Mouse (Mus musculus): ENCODE results near the gene Zdhhc19.

The Zdhhc19 gene

DNA sequence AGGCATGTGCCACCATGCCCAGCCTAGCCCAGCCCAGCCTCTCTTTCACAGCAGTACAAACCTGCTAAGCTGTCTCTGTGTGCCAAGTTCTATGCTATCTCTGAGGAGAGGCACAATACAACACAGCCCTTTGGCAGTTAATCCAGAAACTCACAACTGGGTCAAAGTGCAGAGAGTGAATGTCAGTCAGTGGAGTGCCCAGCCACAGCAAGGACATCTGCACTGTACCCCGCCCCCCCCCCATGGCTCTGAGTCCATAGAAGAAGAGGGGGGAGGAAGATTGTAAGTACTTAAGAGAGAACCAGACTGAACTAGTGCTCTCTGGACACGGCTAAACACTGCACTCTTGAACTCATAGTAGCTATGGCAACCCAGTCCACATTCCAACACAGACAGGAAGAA is 55.3 kb downstream of the Zdhhc19 start:
- no peak for DNase-seq

DNA sequence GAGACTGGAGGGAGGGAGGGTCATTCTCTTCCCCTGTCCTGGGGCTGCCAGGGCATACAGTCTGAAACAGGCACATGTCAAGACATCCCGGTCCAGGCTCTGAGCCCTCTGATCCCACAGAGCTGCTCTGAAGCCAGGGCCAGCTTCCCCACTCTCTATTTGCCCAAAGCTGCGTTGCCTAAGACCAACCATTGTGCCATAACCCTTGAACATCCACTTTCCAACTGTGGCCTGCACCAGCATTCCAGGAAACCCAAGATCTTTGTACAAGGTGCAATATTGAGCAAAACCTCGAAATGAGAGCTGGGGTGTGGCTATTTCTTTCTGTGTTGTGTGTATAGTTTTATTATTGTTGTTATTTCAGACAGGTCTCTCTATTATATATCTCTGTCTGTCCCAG is 59.5 kb downstream of the Zdhhc19 start:
- DNase-seq, result no peak

DNA sequence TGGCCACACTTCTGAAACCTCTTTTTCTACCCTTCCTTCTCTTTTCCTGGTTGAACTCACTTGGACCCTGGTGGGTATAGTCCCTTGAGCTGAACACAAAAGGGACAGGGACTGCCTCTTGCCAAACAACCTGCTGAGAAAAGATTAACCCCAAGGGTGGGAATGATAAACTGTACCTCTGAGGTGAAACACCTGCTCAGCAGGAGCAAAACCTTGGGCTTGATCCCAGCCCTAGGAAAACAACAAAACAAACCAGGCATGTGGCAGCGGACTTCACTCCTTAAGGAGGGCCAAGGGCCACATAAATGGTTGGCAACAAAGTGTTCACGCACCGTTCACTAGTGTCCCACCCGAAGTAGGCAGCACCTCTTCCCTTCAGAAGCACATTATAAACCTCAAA is 63.4 kb downstream of the Zdhhc19 start:
- no peak for DNase-seq

DNA sequence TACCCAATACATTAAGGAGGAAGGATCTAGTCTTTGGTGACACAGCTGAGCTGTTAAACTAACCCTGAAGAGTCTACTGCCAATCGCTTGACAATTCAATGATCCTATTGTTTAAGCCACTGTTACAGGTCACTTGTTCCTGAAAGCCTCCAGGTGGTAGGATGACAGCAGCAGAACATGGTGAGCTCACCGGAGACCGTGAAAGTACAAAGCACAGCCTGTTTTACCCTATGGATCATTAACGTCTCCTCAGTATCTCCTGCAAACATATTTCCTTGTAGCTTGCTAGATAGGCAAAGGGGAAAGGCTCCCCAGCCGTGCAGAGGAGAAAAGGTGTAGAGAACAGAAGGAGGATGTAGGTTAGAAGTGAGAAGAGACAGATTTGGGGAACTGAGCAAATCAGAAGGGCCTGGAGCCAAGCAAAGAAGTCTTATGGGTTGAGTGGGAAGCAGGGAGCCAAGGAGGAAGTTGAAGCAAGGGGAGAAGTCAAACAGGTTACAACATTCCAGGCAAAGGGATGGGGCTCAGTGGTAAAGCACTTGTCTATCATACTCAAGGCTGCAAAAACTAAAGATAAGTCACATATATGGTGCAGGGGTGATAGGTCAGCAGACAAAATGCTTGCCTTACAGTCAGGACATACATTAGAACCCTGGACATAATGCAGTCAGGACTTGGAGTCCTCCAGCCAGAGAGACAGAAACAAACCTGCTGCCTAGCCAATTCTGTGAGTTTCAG is 67.2 kb downstream of the Zdhhc19 start:
- DNase-seq, result no peak

DNA sequence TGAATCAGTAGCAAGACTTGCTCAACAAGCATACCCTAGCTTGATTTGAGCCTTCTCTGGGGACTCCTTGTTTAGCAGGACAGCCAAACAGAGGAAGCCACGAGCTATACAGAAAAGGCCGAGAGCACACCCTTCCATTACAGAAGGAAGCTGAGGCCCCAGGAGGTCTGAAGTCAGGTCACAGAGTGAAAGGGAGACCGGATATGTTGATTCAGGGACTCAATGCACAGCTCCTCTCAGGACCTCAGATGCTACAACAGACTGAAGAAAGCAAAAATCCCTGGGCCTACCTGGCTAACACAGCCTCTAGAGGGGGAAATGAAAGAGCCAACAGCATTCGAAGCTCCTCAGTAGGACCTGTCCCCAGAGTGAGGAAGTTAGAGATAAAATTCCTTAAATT is 71.2 kb downstream of the Zdhhc19 start:
- no peak for DNase-seq

DNA sequence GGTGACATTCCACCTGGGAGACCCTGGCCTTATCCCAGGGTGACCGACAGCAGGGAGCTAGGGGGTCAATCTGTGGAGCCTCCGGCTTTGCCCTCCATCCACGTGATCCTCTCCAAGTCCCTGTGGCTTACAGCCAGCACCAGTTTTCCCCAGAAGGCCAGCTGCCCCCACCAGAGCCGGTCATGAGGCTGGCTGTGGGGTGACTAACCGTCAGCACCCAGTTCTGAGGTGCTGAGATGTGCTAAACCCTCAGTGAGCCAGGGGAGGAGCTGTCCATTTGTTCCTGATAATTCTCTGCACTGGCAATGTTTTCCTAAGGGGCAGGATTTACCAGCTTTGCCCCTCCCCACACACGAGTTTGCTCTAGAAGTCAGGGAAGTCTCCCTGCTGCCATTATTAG is 72.3 kb downstream of the Zdhhc19 start:
- DNase-seq, result no peak

DNA sequence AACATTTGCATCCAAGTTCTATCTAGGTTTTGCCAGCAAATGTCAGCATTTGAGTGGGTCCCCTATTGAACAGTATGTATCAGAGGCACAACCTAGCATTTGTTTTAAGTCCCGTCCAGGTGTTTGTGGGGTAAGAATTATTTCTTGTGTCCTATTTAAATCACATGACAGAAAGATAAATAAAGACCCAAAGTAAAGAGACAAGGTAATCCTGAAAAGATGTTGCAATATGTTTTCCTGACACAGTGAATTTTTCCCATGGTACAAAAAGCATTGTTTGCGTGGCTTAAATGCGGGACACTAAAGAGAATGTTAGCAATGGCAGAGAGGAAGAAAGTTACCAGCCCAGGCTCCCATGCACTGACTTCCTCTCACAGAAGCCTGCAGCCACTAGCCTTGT is 74.0 kb downstream of the Zdhhc19 start:
- DNase-seq, result no peak

DNA sequence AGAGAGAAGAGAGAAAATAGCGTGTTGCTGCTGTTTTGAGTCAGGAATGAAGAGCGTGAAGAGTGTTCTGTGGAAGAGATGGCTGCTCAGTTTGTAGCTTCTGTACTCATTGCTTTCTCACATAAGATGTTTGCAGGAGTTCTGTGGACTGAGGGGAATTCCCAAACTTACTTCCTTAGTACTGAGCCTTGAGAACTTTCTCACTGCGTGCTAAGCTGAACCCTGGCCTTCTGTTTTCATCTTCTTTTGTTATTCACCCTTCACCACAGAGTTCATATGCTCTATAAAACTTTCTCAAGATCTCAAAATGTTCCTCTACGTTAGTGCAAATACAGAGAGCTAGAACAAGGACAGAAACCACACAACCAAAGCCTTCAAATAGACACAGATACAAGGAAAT is 76.5 kb downstream of the Zdhhc19 start:
- no peak for DNase-seq

DNA sequence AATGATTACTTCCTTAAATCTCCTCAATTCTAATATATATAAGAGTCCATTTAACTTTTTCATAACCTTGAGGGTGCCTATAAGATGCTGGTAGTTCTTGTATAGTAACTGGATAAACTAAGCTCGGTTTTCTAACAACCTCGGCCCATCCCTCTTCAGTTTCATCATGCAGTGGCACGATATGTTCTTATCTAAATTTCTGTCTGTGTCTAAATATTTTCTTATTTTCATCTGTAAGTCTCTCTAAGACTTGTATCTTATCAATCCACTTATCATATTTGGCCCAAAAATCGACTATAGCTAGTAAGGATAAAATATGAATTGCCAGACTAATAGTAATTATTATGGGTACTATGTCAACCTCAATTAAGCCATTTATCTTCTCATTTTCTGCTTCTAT is 90.4 kb downstream of the Zdhhc19 start:
- DNase-seq, result no peak

DNA sequence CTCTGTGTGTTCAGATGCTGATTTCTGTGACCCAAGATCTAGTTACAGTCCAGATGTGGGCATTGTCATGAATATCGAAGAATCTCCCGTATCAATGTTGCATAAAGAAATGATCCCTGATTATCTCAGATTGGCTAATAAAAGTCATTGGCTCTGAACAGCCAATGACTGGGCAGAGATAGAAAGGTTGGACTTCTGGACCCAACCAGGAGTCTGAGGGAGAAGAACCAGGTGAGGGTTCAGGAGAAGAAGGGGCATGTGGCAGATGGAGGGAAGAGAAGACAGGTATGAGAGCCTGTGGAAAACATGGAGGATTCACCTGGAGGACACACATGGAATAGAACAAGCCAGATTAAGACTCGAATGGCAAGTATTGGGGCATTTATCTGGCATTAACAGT is 92.5 kb downstream of the Zdhhc19 start:
- DNase-seq, result no peak

DNA sequence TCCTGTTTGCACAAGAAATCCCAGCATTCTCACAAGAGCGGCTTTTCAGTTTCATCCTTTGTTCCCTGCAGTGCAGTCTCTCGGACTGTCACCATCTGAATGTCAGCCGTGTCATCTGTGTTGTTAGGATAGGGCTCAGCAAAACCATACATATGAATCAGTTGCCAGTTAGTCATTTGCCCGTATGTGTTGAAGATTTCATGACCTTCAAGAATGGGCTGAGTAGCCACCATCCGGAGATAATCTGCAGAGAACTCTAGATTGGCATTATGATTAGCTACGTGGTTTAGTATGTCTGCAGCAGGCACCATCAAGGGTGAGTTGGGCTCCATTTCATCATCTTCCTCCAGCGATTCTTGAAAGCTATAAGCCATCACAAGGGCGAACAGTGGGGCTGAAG is 95.5 kb downstream of the Zdhhc19 start:
- DNase-seq, result no peak

DNA sequence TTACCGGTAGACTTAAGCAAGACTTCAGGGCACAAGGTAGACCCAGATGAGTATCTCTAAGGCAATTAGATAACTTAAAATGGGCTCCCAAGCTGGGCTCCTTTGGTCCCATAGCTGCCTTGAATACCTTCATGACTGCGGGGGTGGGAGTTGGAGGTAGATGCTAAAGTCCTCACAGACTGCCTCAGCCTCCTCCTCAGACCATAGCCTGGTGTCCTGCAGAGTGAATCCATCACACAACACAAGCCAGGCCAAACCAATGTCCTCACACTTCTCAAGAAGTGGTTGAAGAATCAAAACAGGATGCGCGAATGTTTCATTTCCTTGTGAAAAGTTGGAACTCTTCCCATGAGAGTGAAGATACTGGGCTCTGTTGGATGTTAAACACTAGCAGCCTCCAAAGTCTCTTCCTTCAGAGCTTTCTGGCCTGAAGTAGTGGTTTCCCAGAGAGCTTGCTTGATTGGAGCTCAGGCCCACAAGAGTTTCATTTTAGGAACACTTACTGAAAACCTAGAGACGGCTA is 97.3 kb downstream of the Zdhhc19 start:
- no peak for DNase-seq

DNA sequence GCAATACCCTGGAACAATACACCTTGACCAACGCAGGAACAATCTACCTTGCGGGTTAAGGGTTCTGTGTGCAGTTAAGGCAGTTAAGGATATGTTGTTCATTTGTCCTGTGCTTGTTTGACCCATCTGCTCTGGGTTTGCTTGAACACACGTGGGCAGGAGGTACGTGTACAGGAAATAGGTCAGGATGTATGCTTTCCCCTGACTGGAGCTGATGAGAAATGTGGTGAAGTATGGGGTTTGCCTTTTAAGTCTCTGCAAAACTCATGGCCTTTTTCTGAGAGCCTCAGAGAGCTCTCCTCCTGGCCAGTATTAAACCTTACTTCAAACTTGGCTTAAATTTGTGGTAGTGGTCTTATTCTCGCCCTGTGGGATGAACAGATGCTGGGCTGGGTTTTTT is 97.9 kb downstream of the Zdhhc19 start:
- no peak for DNase-seq

DNA sequence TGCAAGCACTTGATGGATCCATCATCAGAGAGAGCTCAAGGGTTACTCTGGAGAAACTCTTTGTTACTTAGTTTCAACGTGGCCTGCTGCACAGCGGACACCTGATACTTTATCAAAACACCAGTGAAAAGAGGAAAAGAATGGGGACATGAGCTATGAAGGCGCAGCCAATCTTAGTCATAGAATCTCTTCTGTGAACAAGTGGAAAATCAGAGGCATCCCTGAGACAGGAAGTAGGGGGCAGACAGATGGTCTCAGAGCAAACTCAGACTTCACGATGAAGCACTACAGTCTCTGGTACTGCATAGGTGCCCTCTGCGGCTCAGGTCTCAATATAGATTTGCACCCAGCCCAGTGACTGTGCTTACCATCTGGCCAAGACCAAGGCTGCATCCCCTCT is 98.6 kb downstream of the Zdhhc19 start:
- DNase-seq, result no peak

DNA sequence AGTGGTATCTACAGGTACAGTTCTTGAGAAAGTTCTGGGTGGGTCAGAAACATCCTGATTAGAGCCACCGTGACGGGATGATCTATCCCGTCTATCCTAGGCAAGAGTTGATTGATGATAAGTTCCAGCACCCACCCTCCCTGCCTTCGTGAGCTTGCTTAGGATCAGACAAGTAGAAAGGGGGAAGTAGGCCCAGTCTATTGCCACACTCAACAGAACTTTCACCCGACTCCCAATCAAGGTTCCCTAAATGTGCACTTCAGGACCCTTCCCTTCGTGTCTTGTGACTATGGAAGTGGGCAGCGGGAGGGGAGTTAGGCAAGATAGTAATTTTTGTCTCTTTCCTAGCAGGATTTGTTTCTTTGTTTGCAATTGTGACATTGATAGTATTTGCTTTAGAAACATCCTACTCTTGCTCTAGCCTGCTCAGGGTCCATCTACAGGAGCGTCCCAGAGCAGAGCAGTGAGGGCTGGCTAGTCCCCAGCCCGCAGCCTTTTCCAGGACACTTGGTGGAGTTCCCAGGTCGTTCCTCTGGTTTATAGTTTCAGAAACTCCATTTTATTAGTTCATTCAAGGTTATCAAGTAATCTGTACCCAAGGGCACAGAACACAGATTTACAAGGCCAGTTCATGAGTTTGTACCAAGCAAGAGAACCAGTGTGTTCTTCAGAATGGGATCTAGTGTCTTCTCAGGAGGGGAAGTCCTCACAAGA is 99.2 kb downstream of the Zdhhc19 start:
- DNase-seq, result no peak

DNA sequence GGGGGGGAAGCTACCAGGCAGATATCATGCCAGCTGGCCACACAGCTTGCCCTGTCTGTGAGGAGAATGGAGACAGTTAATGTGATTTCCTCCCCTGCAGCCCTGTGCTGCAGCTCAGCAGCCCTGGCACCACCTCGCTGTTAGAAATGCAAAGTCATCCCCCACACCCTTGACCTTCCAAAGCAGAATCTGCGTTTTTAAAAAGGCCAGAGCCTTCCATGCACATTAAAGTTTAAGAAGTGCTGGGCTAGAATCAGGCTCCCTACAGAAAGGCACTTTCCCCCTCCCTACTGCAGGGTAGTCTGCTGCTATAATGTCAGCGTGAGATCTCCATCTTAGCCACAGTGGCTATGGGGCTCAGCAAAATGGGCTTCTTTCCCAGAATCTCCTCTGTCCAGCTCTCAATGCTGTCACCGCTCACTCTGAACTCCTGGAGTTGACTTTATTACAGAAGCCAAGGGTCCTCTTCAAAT is 101.9 kb downstream of the Zdhhc19 start:
- DNase-seq, result peak in 1 of 2 experiments; percentile 24

DNA sequence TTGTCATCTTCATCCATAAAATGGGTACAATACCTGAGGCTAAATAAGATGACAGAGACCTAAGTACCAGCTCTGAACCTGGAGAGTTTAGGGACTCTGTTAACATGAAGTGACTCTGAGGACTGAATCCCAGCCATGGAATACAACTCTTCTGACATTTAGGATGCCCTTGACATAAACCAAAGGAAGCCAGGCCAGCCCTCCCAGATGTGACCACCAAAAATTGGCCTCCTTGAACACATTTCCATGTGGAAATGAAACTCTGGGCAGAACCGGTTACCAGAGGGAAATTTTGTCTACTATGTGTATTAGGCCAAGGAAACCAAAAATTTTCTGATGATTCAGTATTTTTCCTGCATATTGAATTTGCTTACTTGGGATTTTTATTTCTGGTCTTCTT is 103.1 kb downstream of the Zdhhc19 start:
- no peak for DNase-seq

DNA sequence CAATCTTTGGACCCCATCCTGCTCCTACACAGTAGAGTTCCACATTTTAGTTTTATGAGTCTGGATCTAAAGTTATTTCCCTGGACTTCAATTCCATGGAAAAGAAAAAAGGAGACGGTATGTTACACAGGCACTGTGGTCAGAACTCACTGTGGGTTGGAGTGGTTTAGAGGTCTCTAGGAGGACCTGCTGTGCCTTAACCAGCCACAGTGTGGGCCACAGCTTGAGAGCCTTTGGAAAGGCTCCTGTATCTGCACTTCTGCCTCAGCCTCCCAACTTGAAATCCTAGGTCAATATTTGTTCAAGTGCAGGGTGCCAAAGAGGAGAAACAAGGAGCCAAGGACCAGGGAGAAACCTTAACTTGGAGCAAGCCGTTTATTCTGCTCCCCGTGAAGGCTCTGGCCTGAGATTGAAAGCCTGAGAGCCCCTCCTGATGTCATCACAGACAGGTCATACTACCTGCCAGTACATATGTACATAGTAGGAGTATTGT is 106.2 kb downstream of the Zdhhc19 start:
- no peak for DNase-seq

DNA sequence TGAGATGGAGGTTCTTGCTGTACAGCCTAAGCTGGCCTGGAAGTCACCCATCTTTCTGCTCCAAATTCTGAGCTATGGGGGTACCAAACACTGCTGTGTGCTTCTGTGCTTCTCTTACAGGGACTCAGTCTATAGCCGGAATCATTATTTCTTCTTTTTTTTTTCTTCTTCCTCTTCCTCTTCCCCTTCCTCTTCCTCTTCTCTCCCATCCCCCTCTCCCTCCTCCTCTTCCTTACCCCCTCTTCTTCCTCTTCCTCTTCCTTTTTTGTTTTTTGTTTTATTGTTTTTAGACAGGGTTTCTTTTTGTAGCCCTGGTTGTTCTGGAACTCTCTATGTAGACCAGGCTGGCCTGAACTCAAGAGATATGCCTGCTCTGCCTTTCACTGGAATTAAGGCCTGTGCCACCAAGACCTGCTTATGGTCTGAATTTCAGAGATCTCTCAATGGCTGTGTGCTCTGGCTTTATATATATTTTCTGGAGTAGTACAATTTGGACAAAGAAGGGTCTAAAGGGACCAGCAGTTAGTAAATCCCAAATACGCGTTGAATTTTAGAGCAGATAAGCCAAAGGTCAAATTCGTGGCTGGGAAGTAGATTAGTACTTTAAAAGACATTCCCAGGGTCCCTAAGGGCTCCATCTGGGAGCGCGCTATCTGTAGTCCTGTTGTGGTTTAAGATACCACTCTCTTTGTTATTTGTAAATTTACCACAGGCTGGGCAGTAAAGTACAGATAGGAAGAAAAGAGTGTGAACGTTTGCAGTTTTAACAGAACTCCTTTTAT is 111.7 kb downstream of the Zdhhc19 start:
- peak in 1 of 2 experiments; percentile 6 for DNase-seq

DNA sequence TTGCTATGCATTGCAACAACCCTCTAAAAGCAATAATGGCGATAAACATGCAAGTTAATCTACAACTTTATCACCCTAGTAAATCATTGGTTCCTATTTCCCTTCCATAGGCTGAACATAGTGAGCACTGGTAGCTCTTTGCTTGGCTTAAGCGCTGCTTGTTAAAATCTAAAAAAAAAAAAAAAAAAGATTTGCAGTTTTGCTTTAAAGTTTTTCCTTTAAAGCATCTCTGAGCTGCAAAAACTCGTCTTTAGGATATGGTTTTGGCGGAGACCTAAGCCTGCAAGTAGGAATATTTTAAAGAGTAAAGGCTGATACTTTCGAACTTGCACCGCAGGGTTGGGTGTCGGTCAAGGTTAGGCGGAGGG is 112.3 kb downstream of the Zdhhc19 start:
- no peak for DNase-seq

DNA sequence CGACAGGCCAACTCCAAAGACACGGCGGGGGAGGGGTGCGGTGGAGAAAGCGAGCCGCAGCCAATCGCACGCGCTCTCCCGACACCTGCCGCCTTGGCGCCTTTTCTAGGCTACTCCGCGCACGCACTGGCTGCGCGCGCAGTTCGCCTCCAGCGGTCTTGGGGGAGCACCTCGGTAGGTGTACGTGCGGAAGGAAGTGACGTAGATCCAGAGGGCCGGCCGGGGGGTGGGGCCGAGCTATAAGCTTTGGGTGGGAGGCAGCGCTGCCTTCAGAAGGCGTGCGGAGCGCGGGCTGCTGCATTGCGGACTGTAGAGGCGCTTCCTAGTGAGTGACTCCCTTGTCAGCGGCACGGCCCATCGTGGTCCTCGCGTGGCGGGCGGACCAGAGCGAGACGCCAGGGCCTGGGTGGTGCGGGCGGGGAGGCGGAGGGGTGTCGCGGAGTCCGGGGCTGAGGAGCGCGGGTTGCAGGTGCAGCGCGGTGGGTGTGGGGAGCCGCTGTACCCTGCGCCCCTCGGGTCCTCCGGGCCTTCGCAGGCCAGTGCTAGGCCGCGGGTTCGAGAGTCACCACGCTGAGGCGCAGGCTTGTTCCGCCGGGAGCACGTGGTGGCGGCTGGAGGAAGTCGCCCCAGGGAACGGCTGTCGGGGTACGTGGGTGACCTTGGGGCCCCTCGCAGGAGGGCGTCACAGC is 112.8 kb downstream of the Zdhhc19 start, which contains the start of gene Tfrc:
Gene Tfrc (plus strand): TSS at position 209 of the 689 bp plus-strand sequence.
- DNase-seq, result peak; percentile 99 to 100

DNA sequence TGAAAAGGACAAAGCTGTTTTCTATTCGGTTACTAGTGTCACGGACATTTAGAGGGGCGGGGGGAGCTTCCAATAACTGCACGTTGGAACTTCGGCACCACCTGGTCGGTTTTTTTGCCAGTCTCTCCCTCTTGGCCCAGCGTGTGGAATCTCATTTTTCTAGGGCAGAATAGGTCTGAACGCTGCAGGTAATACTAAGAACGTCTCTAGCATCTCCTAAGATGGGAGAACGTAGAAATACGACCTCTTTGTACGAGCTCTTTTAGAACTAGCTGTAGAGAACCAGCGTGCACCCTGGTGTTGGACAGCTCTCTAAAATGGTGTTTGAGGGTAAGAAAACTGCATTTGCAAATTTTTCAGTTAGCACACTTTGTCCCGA is 113.3 kb downstream of the Zdhhc19 start:
- DNase-seq, result no peak

All from cerebellum, postnatal 25 days (tissue).